Mouse (Mus musculus) spleen, adult 12 weeks (tissue): Measurements from ENCODE around the gene Cacng4.

ENCODE experiments used
- DNase-seq: peaks from one replicate; pipeline ENCODE4 v3.0.0; 2022; ENCODE audit warnings: low spot score

Gene Cacng4

GRCm38 (mm10) chr11:107773312-107773711 lies 21.0 kb downstream of the Cacng4 start:
- DNase-seq: no peak

- no peak for DNase-seq
Observed at GRCm38 (mm10) chr11:107772002-107772401, 22.4 kb downstream of the Cacng4 start.

- no peak for DNase-seq
Observed at GRCm38 (mm10) chr11:107768361-107768760, 26.0 kb downstream of the Cacng4 start.

- no peak for DNase-seq
Observed at GRCm38 (mm10) chr11:107766932-107767331, 27.4 kb downstream of the Cacng4 start.

- no peak for DNase-seq
Observed at GRCm38 (mm10) chr11:107762688-107763460, 31.5 kb downstream of the Cacng4 start.

- no peak for DNase-seq
Observed at GRCm38 (mm10) chr11:107761790-107762500, 32.4 kb downstream of the Cacng4 start.

GRCm38 (mm10) chr11:107760001-107760400 lies 34.4 kb downstream of the Cacng4 start:
- no peak for DNase-seq

GRCm38 (mm10) chr11:107759516-107759915 lies 34.8 kb downstream of the Cacng4 start:
- DNase-seq: no peak

- DNase-seq: no peak
Observed at GRCm38 (mm10) chr11:107749114-107749513, 45.2 kb downstream of the Cacng4 start.

- no peak for DNase-seq
Observed at GRCm38 (mm10) chr11:107748243-107749035, 45.9 kb downstream of the Cacng4 start.

- DNase-seq: no peak
Observed at GRCm38 (mm10) chr11:107743100-107743499, 51.3 kb downstream of the Cacng4 start.

GRCm38 (mm10) chr11:107738418-107739099 lies 55.8 kb downstream of the Cacng4 start:
- DNase-seq: no peak

- no peak for DNase-seq
Observed at GRCm38 (mm10) chr11:107737886-107738285, 56.5 kb downstream of the Cacng4 start.

GRCm38 (mm10) chr11:107734133-107734532 lies 60.2 kb downstream of the Cacng4 start:
- no peak for DNase-seq

- no peak for DNase-seq
Observed at GRCm38 (mm10) chr11:107731498-107731897, 62.9 kb downstream of the Cacng4 start.

GRCm38 (mm10) chr11:107730940-107731339 lies 63.4 kb downstream of the Cacng4 start:
- no peak for DNase-seq

- no peak for DNase-seq
Observed at GRCm38 (mm10) chr11:107729141-107729540, 65.2 kb downstream of the Cacng4 start.

GRCm38 (mm10) chr11:107728073-107728863 lies 66.1 kb downstream of the Cacng4 start:
- DNase-seq: no peak

- no peak for DNase-seq
Observed at GRCm38 (mm10) chr11:107724603-107725002, 69.8 kb downstream of the Cacng4 start.

- no peak for DNase-seq
Observed at GRCm38 (mm10) chr11:107721057-107721456, 73.3 kb downstream of the Cacng4 start.
